Mouse (Mus musculus) C2C12 (cell line): ENCODE measurements at regions not wholly inside any gene's neighbourhood (a gene's known extent, or its start where the extent isn't known, plus 50 kb on each side); places are given as distances from the start of the nearest gene placed in this dataset.

Experiments
- CEBPB ChIP-seq: IDR thresholded peaks from one replicate; pipeline ENCODE4 v1.6.1; 2011; ENCODE audit warnings: low read depth, mild to moderate bottlenecking, control low read depth, moderate library complexity
- CTCF ChIP-seq: IDR thresholded peaks from one replicate; pipeline ENCODE4 v1.5.1; 2011; ENCODE audit not compliant: control insufficient read depth, insufficient read depth, insufficient read length
- FOSL1 ChIP-seq: IDR thresholded peaks from one replicate; pipeline ENCODE4 v1.8.0; 2011; ENCODE audit warnings: mild to moderate bottlenecking, low read length; ENCODE audit not compliant: poor library complexity, insufficient read depth, severe bottlenecking
- MAX ChIP-seq: IDR thresholded peaks from one replicate; pipeline ENCODE4 v1.6.1; 2011; ENCODE audit warnings: mild to moderate bottlenecking, control low read depth
- MYOD1 ChIP-seq: IDR thresholded peaks from one replicate; pipeline ENCODE4 v1.6.1; 2011; ENCODE audit warnings: low read depth; ENCODE audit not compliant: control insufficient read depth, insufficient read length
- MYOG ChIP-seq: IDR thresholded peaks from one replicate; pipeline ENCODE4 v1.6.1; 2011; ENCODE audit not compliant: control insufficient read depth, insufficient read length; ENCODE audit errors: extremely low read depth
- USF1 ChIP-seq: IDR thresholded peaks from one replicate; pipeline ENCODE4 v1.6.1; 2011; ENCODE audit warnings: low read depth, mild to moderate bottlenecking, control low read depth, moderate library complexity

DNA sequence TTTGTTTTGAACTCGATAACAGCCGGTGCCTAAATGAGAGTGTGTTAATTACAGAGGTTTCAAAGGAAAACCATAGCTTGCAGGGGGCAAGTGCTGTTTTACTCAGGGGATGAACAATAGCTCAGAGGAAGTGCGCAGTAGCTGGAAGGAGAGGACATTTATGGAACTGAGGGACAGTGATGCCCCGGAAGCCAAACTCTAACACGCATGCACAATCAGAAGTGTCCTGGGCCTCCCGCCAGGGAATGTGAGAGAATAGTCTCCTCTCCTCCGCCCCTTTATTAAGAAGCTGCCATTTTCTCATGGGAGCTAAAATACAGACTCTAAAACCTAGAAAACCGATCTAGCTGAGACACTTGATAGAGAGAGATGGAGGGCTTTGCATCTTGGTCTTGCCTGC is 368.5 kb upstream of the Sall1 start:
- TF ChIP-seq CTCF, result no peak
- TF ChIP-seq USF1, result no peak
- TF ChIP-seq FOSL1, result no peak
- TF ChIP-seq MAX, result no peak
- no peak for TF ChIP-seq CEBPB
- TF ChIP-seq MYOG, result no peak
- TF ChIP-seq MYOD1, result no peak
